Mouse (Mus musculus): ENCODE measurements around the gene Mab21l2. TPM values are rescaled to one million over a fixed set of nuclear protein-coding genes. Genes with fewer than 3 reads are reported as not detected.

The Mab21l2 gene
- polyA plus RNA-seq, 1 experiment = not detected

- no peak for DNase-seq (ENCODE audit: low read depth)
These were observed 8.8 kb downstream of the Mab21l2 start for GRCm38 (mm10) chr3:86539555-86540168.

DNA sequence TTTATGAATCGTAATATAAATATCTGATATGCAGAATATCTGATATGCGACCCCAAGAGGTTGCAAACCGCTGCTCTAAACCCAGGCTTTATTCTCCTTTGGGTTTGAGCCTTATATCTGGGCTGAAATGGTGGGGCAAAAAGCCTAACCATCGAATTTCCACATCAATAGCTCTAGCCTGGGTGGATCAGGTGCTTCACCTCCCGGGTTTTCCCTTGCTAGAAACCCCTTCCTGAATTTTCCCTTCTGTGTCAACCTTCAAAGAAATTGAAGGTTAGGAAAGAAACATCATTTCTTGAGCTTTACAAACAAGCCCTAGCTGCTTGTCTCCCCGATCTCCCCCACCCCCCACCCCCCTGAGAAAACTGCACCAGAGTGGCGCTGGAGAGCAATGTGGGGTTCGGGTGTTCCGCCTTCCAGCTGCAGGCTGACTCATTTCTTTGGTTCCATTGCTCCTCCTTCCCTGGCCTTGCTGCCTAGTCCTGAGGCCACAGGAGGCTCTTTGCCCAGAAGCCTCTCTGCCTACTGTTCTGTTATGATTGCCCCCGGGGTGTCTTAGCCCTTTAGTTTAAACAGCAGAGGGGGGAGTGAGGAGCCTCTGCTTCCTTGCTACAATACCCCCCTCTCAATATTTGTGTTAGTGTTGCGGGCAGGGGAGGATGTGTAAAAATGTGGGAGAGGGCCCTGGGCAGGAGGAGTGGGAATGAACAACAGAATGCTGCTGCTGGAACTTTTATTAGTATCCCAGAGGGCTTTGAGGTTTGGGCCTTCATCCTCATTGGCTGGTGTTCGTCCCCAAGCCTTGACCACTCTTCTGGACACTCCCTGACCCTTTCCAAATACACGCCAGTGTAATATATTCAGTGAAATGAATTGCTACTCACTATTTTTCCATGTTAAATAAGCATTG lies 9.5 kb downstream of the Mab21l2 start:
- DNase-seq (ENCODE audit: low read depth) = no peak

- DNase-seq (ENCODE audit: low read depth) = no peak
These were observed 11.7 kb downstream of the Mab21l2 start for GRCm38 (mm10) chr3:86536751-86537150.

DNA sequence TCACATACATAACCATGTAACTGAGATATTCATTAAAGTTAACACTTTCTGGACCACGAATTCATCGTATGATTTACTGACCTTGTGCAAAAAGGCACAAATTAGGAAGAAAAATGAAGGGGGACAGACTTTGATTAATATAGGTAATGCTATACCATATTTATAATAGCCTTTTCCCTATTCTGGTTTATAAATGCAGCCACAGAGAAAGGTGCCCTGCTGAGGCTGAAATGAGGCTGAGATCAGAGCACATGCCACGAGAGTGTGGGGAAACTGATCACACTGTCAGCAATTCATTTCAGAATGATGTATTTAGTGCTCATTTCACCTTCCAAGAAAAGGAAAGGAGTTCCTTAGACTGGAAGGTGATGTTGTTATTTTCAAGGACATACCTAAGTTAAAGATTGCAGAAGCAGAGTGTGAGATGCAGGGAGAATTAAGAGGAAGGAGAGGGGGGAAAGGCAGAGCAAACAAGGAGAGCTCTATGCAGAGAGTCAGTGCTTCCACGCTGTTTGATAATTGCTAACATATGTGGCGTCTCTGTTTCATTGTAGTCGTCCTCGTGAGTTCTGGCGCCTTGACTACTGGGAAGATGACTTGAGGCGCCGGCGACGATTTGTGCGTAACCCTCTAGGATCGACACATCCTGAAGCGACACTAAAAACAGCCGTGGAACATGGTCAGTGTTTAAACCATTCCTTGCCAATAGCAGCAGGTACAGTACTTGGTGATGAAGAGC lies 16.7 kb downstream of the Mab21l2 start:
- no peak for DNase-seq (ENCODE audit: low read depth)

DNA sequence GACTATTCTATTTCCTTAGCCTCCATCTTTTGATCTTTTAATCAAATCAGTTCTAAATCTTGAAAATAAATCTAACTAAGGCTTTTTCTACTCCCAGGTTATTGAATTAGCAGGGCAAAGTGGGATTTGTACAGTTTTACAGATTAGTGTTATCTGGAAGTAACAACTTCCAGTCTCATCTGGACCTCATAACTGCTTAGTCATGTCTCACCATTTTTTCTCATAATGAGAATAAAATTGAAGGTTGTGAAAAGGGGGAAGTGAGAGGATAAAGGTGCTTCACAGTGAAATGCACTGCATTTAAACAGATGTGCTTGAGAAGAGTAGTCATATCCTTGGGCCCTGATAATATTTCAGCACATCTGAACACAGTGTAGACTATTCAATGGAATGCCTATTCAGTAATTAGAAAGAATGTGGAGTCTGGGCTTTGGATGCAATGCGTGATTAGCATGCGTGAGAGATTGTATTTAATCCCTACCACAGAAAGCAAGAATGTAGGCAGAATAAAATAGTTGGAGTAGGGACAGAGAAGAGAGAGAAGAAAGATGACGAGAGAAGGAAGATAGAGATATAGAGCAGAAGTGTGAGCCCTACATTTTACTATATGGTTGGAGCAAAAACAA lies 25.4 kb downstream of the Mab21l2 start:
- DNase-seq (ENCODE audit: low read depth) = no peak

GRCm38 (mm10) chr3:86518506-86519109 lies 29.8 kb downstream of the Mab21l2 start:
- no peak for DNase-seq (ENCODE audit: low read depth)

- no peak for DNase-seq (ENCODE audit: low read depth)
These were observed 47.8 kb downstream of the Mab21l2 start for GRCm38 (mm10) chr3:86500586-86500985.
